8 mouse cellular contexts compared by ENCODE assay signal in genomic region chr16:94302274-94303202, GRCm38 (mm10). TPM values are rescaled to one million over a fixed set of nuclear protein-coding genes. Genes with fewer than 3 reads are reported as not detected.
A peak's percentile ranks its signal among the peaks of the same experiment; 100 is the strongest.
DNase-seq lines count a peak whose midpoint lies in the region; ATAC-seq lines count a peak whose summit lies in the region.

No protein-coding gene starts in this region.

- peak overlapping the region; percentile 45 for H3K4me2 ChIP-seq in forebrain, embryonic 11.5 days (ENCODE audit: low read depth, low read length, severe bottlenecking)

- no peaks in the 10 kb centered on the region for H3K9me3 ChIP-seq in forebrain, embryonic 11.5 days (ENCODE audit: control insufficient read depth, low read length)
- peaks cover 2% of the 10 kb centered on the region; the same call in 1 of the 2 replicates for H3K9me3 ChIP-seq in hindbrain, embryonic 10.5 days

- DNase-seq in ES-CJ7 (ENCODE audit: low read depth, low spot score), result peak; percentile 50
- DNase-seq in brain, adult 2 months (ENCODE audit: low read depth, low spot score), result peak; percentile 93
- peak; percentile 60 for DNase-seq in forebrain, embryonic 11.5 days (ENCODE audit: low spot score)
- DNase-seq in hindbrain, embryonic 10.5 days (ENCODE audit: low spot score), result peak; percentile 23
- DNase-seq in layer of hippocampus, postnatal 25 days (ENCODE audit: extremely low spot score in 1 of 2, low spot score in 1 of 2), result peak; percentile 27 to 40
- DNase-seq in lung, postnatal 10 days, result peak; percentile 8
- DNase-seq in right cerebral cortex, adult 18-20 months, result peak; percentile 73

- H3K4me1 ChIP-seq in forebrain, embryonic 11.5 days (replicated peaks; ENCODE audit: control insufficient read depth, insufficient read depth, low read length), result 0 out of 2 replicates have a peak, but pooled peaks cover 6% of the 10 kb centered on the region
- H3K4me1 ChIP-seq in hindbrain, embryonic 10.5 days (replicated peaks), result peaks cover 17% of the 10 kb centered on the region

- peak overlapping the region; percentile 20; the same call in 1 of the 2 replicates for H3K9ac ChIP-seq in forebrain, embryonic 11.5 days (ENCODE audit: low read length)

- no peak overlapping the region for H3K27ac ChIP-seq in forebrain, embryonic 11.5 days (ENCODE audit: low read depth, low read length)
- H3K27ac ChIP-seq in hindbrain, embryonic 10.5 days, result peak overlapping the region; percentile 45; the same call in 1 of the 2 replicates

- H3K27me3 ChIP-seq in forebrain, embryonic 11.5 days (ENCODE audit: control insufficient read depth, insufficient read depth, low read length), result no peaks in the 10 kb centered on the region
- peaks cover 29% of the 10 kb centered on the region for H3K27me3 ChIP-seq in hindbrain, embryonic 10.5 days (ENCODE audit: insufficient read depth, poor library complexity, severe bottlenecking)

- 0 out of 2 replicates have a peak overlapping the region, but pooled peaks have one; percentile 6 for H3K4me3 ChIP-seq in forebrain, embryonic 11.5 days (ENCODE audit: low read depth, low read length)
- peak overlapping the region; percentile 37 for H3K4me3 ChIP-seq in hindbrain, embryonic 10.5 days

- no peak; the same call in 1 of the 2 replicates for ATAC-seq in forebrain, embryonic 11.5 days (replicated peaks; ENCODE audit: low FRiP score)
- no peak for ATAC-seq in monocyte, adult 5-6 weeks (replicated peaks; ENCODE audit: insufficient number of reproducible peaks, low FRiP score, low TSS enrichment, poor library complexity, severe bottlenecking)

- H3K36me3 ChIP-seq in forebrain, embryonic 11.5 days (ENCODE audit: control insufficient read depth, insufficient read depth, low read length), result no peaks in the 10 kb centered on the region
- 0 out of 2 replicates have a peak, but pooled peaks cover 3% of the 10 kb centered on the region for H3K36me3 ChIP-seq in hindbrain, embryonic 10.5 days

- WGBS in forebrain, embryonic 11.5 days, result 11% methylated on average over 30 of the region's 30 CpGs
- 12% methylated on average over 30 of the region's 30 CpGs for WGBS in hindbrain, embryonic 10.5 days

RNA-seq across cellular contexts. Expression of gene Hlcs, which starts 10.8 kb away (rescaled TPM):
- 13.8 TPM in 2 replicates for polyA plus RNA-seq in forebrain, embryonic 11.5 days (2014; fragmentation: Nextera tagmentation; extraction: Ambion mirVana)
- polyA plus RNA-seq in hindbrain, embryonic 10.5 days (2016; fragmentation: Nextera tagmentation; extraction: Ambion mirVana), result 10.3 and 13.3 TPM in 2 replicates
- 10 to 100 TPM; 12.4 to 13.7 TPM for total RNA-seq in layer of hippocampus, postnatal 25 days (2021)
- total RNA-seq in monocyte, adult 5-6 weeks (2017), result 21.4 to 41.3 TPM (median 32.1 TPM) in 3 replicates

RNA-seq across cellular contexts. Expression of gene Ripply3, which starts 25.7 kb away (rescaled TPM):
- polyA plus RNA-seq in forebrain, embryonic 11.5 days (2014; fragmentation: Nextera tagmentation; extraction: Ambion mirVana), result 5.4 and 5.7 TPM in 2 replicates
- polyA plus RNA-seq in hindbrain, embryonic 10.5 days (2016; fragmentation: Nextera tagmentation; extraction: Ambion mirVana), result 5.1 and 6.9 TPM in 2 replicates
- under 1 TPM; 0.17 to 0.23 TPM for total RNA-seq in layer of hippocampus, postnatal 25 days (2021)
- total RNA-seq in monocyte, adult 5-6 weeks (2017), result not detected in 3 replicates

Comparison
In these comparisons a context has a peak if more than half of its experiments do, and no peak if none do; other contexts are left out.
1. DNase-seq: peak in every context shown above with its lines; median percentile 93 in brain, adult 2 months; 73 in right cerebral cortex, adult 18-20 months; 60 in forebrain, embryonic 11.5 days; 50 in ES-CJ7; 34 in layer of hippocampus, postnatal 25 days; 23 in hindbrain, embryonic 10.5 days; 8 in lung, postnatal 10 days.